Mouse (Mus musculus): ENCODE measurements around the gene Bend3.

The Bend3 gene

GRCm38 (mm10) chr10:43534382-43534781 lies 55.8 kb downstream of the Bend3 start:
- DNase-seq (ENCODE audit: low read depth, low spot score): no peak

- no peak for DNase-seq (ENCODE audit: low read depth, low spot score)
Observed at GRCm38 (mm10) chr10:43537652-43538051, 59.0 kb downstream of the Bend3 start.

GRCm38 (mm10) chr10:43538831-43539230 lies 60.2 kb downstream of the Bend3 start:
- no peak for DNase-seq (ENCODE audit: low read depth, low spot score)

GRCm38 (mm10) chr10:43539746-43540310 lies 61.2 kb downstream of the Bend3 start:
- DNase-seq (ENCODE audit: low read depth, low spot score): no peak

GRCm38 (mm10) chr10:43540442-43541152 lies 62.0 kb downstream of the Bend3 start, which contains the start of gene 1700021F05Rik:
TSS of gene 1700021F05Rik (minus strand) at chr10:43540994.
- peak; percentile 91 for DNase-seq (ENCODE audit: low read depth, low spot score)

GRCm38 (mm10) chr10:43541153-43541544 lies 62.5 kb downstream of the Bend3 start:
- no peak for DNase-seq (ENCODE audit: low read depth, low spot score)

GRCm38 (mm10) chr10:43549411-43549810 lies 70.8 kb downstream of the Bend3 start:
- no peak for DNase-seq (ENCODE audit: low read depth, low spot score)

GRCm38 (mm10) chr10:43550923-43551322 lies 72.3 kb downstream of the Bend3 start:
- no peak for DNase-seq (ENCODE audit: low read depth, low spot score)

GRCm38 (mm10) chr10:43551388-43551787 lies 72.8 kb downstream of the Bend3 start:
- no peak for DNase-seq (ENCODE audit: low read depth, low spot score)

- DNase-seq (ENCODE audit: low read depth, low spot score): no peak
Observed at GRCm38 (mm10) chr10:43557630-43558165, 79.1 kb downstream of the Bend3 start.

- no peak for DNase-seq (ENCODE audit: low read depth, low spot score)
Observed at GRCm38 (mm10) chr10:43559313-43559712, 80.7 kb downstream of the Bend3 start.

GRCm38 (mm10) chr10:43560765-43561164 lies 82.1 kb downstream of the Bend3 start:
- DNase-seq (ENCODE audit: low read depth, low spot score): no peak

- DNase-seq (ENCODE audit: low read depth, low spot score): no peak
Observed at GRCm38 (mm10) chr10:43561311-43561710, 82.7 kb downstream of the Bend3 start.

Measured in retina, postnatal 7 days (tissue).